Mouse (Mus musculus): ENCODE results near the gene Ralb.

The Ralb gene

GRCm38 (mm10) chr1:119451417-119451816, 53.2 kb downstream of the Ralb start:
- DNase-seq (ENCODE audit: low read depth in 1 of 2, low spot score in 2 of 2): no peak

- no peak for DNase-seq (ENCODE audit: low read depth in 1 of 2, low spot score in 2 of 2)
Measured at GRCm38 (mm10) chr1:119450651-119451345, 53.8 kb downstream of the Ralb start.

GRCm38 (mm10) chr1:119446753-119447283, 57.8 kb downstream of the Ralb start:
- no peak for DNase-seq (ENCODE audit: low read depth in 1 of 2, low spot score in 2 of 2)

GRCm38 (mm10) chr1:119443591-119444350, 60.8 kb downstream of the Ralb start:
- no peak for DNase-seq (ENCODE audit: low read depth in 1 of 2, low spot score in 2 of 2)

GRCm38 (mm10) chr1:119442901-119443300, 61.7 kb downstream of the Ralb start:
- no peak for DNase-seq (ENCODE audit: low read depth in 1 of 2, low spot score in 2 of 2)

GRCm38 (mm10) chr1:119438105-119438637, 66.4 kb downstream of the Ralb start:
- DNase-seq (ENCODE audit: low read depth in 1 of 2, low spot score in 2 of 2): no peak

- no peak for DNase-seq (ENCODE audit: low read depth in 1 of 2, low spot score in 2 of 2)
Measured at GRCm38 (mm10) chr1:119437401-119437800, 67.2 kb downstream of the Ralb start.

GRCm38 (mm10) chr1:119424141-119424860, 80.3 kb downstream of the Ralb start:
- DNase-seq (ENCODE audit: low read depth in 1 of 2, low spot score in 2 of 2): no peak

- DNase-seq (ENCODE audit: low read depth in 1 of 2, low spot score in 2 of 2): no peak
Measured at GRCm38 (mm10) chr1:119423510-119423909, 81.1 kb downstream of the Ralb start.

- no peak for DNase-seq (ENCODE audit: low read depth in 1 of 2, low spot score in 2 of 2)
Measured at GRCm38 (mm10) chr1:119422460-119423015, 82.1 kb downstream of the Ralb start.

GRCm38 (mm10) chr1:119421576-119422421, 82.8 kb downstream of the Ralb start, which contains the start of gene Inhbb:
Gene Inhbb (minus strand): TSS chr1:119422248.
- DNase-seq (ENCODE audit: low read depth in 1 of 2, low spot score in 2 of 2): no peak

- no peak for DNase-seq (ENCODE audit: low read depth in 1 of 2, low spot score in 2 of 2)
Measured at GRCm38 (mm10) chr1:119420984-119421575, 83.5 kb downstream of the Ralb start.
